Mouse (Mus musculus) ES-E14 (cell line): ENCODE results near the gene Rpl37.

Experiments
- CHD2 ChIP-seq: IDR thresholded peaks from 2 replicates; pipeline ENCODE4 v1.6.1; 2014; ENCODE audit warnings: mild to moderate bottlenecking, low read depth, low read length, inconsistent platforms
- MAFK ChIP-seq: IDR thresholded peaks from 2 replicates; pipeline ENCODE4 v1.6.1; 2014; ENCODE audit warnings: mild to moderate bottlenecking, low read depth, low read length, inconsistent platforms; ENCODE audit not compliant: insufficient read depth
- ZC3H11A ChIP-seq: IDR thresholded peaks from 2 replicates; pipeline ENCODE4 v1.6.1; 2012; ENCODE audit warnings: low read depth, mild to moderate bottlenecking, inconsistent platforms, low read length, borderline replicate concordance
- ZNF384 ChIP-seq: IDR thresholded peaks from 2 replicates; pipeline ENCODE4 v1.6.1; 2012; ENCODE audit warnings: low read depth, low read length, inconsistent platforms

- no peak for TF ChIP-seq ZNF384
- no peak for TF ChIP-seq ZC3H11A
- no peak for TF ChIP-seq CHD2
- no peak for TF ChIP-seq MAFK
Measured at GRCm38 (mm10) chr15:5112651-5113050, 3.8 kb upstream of the Rpl37 start.
